Mouse (Mus musculus): ENCODE data around the gene Sfta2.

GRCm38 (mm10) chr17:35593786-35594185 is 7.6 kb upstream of the Sfta2 start:
- TF ChIP-seq CTCF (IDR thresholded peaks at IDR 0.05) = no peak
- TF ChIP-seq EP300 (IDR thresholded peaks at IDR 0.05) = no peak
